Comparison of ENCODE assay signal across 23 mouse cellular contexts in the genomic region with DNA sequence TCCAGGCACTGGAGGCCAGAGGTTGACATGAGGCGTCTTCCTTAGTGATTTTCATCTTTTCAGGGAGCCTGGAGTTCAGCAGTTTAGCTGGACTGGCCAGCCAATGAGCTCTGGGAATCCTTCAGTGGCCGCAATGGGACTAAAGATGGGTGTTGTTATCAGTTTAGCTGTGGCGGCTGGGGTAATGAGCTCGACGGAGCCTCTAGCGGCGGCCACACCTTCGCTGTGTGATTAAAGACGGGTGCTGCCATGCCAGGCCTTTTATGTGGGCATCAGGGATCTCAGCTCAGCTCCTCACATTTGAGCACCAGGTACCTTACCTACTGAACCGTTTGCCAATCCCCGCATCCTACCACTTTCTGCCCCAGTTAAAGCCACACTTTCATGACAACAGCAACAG. TPM values are rescaled to one million over a fixed set of nuclear protein-coding genes. Genes with fewer than 3 reads are reported as not detected.
A peak's percentile ranks its signal among the peaks of the same experiment; 100 is the strongest.
DNase-seq lines count a peak whose midpoint lies in the region; ATAC-seq lines count a peak whose summit lies in the region.
"Had no signal": no experiment of that assay in that cellular context is flagged by ENCODE, and none has a peak within 500 bp of the region (broad histone marks: within the 10 kb centered on the region; RNA-seq: fewer than 3 reads in every experiment).

No protein-coding gene starts in this region.

- H3K36me3 ChIP-seq in liver, embryonic 15.5 days (replicated peaks): peaks cover 100% of the 10 kb centered on the region
- peaks cover 100% of the 10 kb centered on the region for H3K36me3 ChIP-seq in liver, embryonic 12.5 days

- no peaks in the 10 kb centered on the region for H3K4me1 ChIP-seq in liver, embryonic 15.5 days (replicated peaks)
- no peaks in the 10 kb centered on the region for H3K4me1 ChIP-seq in liver, embryonic 12.5 days
- H3K4me1 ChIP-seq: embryonic facial prominence, embryonic 13.5 days; embryonic facial prominence, embryonic 15.5 days; forebrain, embryonic 10.5 days; forebrain, embryonic 12.5 days had no signal

- 0 out of 2 replicates have a peak, but pooled peaks have one; percentile 8 for ATAC-seq in liver, embryonic 15.5 days (ENCODE audit: insufficient read depth)
- ATAC-seq in liver, embryonic 12.5 days: no peak
- ATAC-seq in erythroblast, adult 5-6 weeks (replicated peaks; ENCODE audit: low FRiP score, poor library complexity, severe bottlenecking): peak; percentile 59; the same call in 1 of the 2 replicates
- peak; percentile 53 for ATAC-seq in megakaryocyte progenitor cell, adult 5-6 weeks (replicated peaks; ENCODE audit: poor library complexity)
- ATAC-seq: forebrain, embryonic 14.5 days; forebrain, embryonic 16.5 days had no signal

- H3K4me2 ChIP-seq in liver, embryonic 15.5 days: no peak overlapping the region
- no peak overlapping the region for H3K4me2 ChIP-seq in liver, embryonic 12.5 days
- H3K4me2 ChIP-seq: embryonic facial prominence, embryonic 13.5 days; embryonic facial prominence, embryonic 15.5 days; forebrain, embryonic 12.5 days had no signal

- no peaks in the 10 kb centered on the region for H3K9me3 ChIP-seq in liver, embryonic 15.5 days (replicated peaks)
- H3K9me3 ChIP-seq in liver, embryonic 12.5 days (replicated peaks): no peaks in the 10 kb centered on the region
- H3K9me3 ChIP-seq: embryonic facial prominence, embryonic 13.5 days; embryonic facial prominence, embryonic 15.5 days; forebrain, embryonic 10.5 days; forebrain, embryonic 12.5 days had no signal

- WGBS in liver, embryonic 15.5 days (ENCODE audit: insufficient replicate concordance): 78% methylated on average over 11 of the region's 11 CpGs
- WGBS in liver, embryonic 12.5 days (ENCODE audit: insufficient replicate concordance): 83% methylated on average over 11 of the region's 11 CpGs

- H3K27ac ChIP-seq in liver, embryonic 15.5 days (replicated peaks): no peak overlapping the region
- H3K27ac ChIP-seq in liver, embryonic 12.5 days: no peak overlapping the region
- H3K27ac ChIP-seq: embryonic facial prominence, embryonic 13.5 days; embryonic facial prominence, embryonic 15.5 days; forebrain, embryonic 10.5 days; forebrain, embryonic 12.5 days had no signal

- DNase-seq in lung, postnatal 25 days (ENCODE audit: low spot score): no peak
- DNase-seq in cerebellum, adult 11-12 months: no peak
- DNase-seq in spleen, postnatal 10 days (ENCODE audit: low spot score in 2 of 2): no peak
- DNase-seq: adrenal gland, adult 2 months; adrenal gland, postnatal 10 days; adrenal gland, postnatal 25 days; cerebellum, adult 11 months; cerebellum, adult 2 months; cerebellum, adult 9-10 months; cerebellum, postnatal 10 days; cerebellum, postnatal 25 days; embryo, embryonic 11 days had no signal

- H3K9ac ChIP-seq in liver, embryonic 15.5 days: no peak overlapping the region
- H3K9ac ChIP-seq in liver, embryonic 12.5 days: no peak overlapping the region
- H3K9ac ChIP-seq: embryonic facial prominence, embryonic 13.5 days; embryonic facial prominence, embryonic 15.5 days; forebrain, embryonic 12.5 days had no signal

- H3K4me3 ChIP-seq in liver, embryonic 15.5 days (replicated peaks): no peak overlapping the region
- H3K4me3 ChIP-seq in liver, embryonic 12.5 days: no peak overlapping the region
- H3K4me3 ChIP-seq: embryonic facial prominence, embryonic 13.5 days; embryonic facial prominence, embryonic 15.5 days; forebrain, embryonic 10.5 days; forebrain, embryonic 12.5 days had no signal

- H3K27me3 ChIP-seq in liver, embryonic 15.5 days: no peaks in the 10 kb centered on the region
- H3K27me3 ChIP-seq in liver, embryonic 12.5 days (replicated peaks): no peaks in the 10 kb centered on the region
- H3K27me3 ChIP-seq: embryonic facial prominence, embryonic 13.5 days; embryonic facial prominence, embryonic 15.5 days; forebrain, embryonic 12.5 days had no signal

RNA-seq across cellular contexts. Expression of a gene that starts 10.1 kb away (rescaled TPM):
- polyA plus RNA-seq in liver, embryonic 15.5 days (2015; fragmentation: Nextera tagmentation; extraction: Ambion mirVana): 32.5 and 33.5 TPM in 2 replicates
- polyA plus RNA-seq in liver, embryonic 12.5 days (2016; fragmentation: Nextera tagmentation; extraction: Ambion mirVana): 34.5 and 38.7 TPM in 2 replicates
- 71.3 and 75.9 TPM in 2 replicates for total RNA-seq in erythroblast, adult 5-6 weeks (2015; ENCODE audit: low replicate concordance)
- total RNA-seq in erythroblast, adult 5-6 weeks (2017; ENCODE audit: low replicate concordance): 68.2 and 121 TPM in 2 replicates
- 107 and 115 TPM in 2 replicates for total RNA-seq in megakaryocyte progenitor cell, adult 5-6 weeks (2015)
- total RNA-seq in megakaryocyte progenitor cell, adult 5-6 weeks (2017): 29.3 and 30.6 TPM in 2 replicates

RNA-seq across cellular contexts. Expression of a gene that starts 23.5 kb away (rescaled TPM):
- polyA plus RNA-seq in liver, embryonic 15.5 days (2015; fragmentation: Nextera tagmentation; extraction: Ambion mirVana): 4.5 and 6.9 TPM in 2 replicates
- polyA plus RNA-seq in liver, embryonic 12.5 days (2016; fragmentation: Nextera tagmentation; extraction: Ambion mirVana): 0.27 and 0.86 TPM in 2 replicates
- 6.7 and 11.0 TPM in 2 replicates for total RNA-seq in erythroblast, adult 5-6 weeks (2015; ENCODE audit: low replicate concordance)
- total RNA-seq in erythroblast, adult 5-6 weeks (2017; ENCODE audit: low replicate concordance): 3.0 TPM in 1 of 2 replicates, not detected in the other
- total RNA-seq in megakaryocyte progenitor cell, adult 5-6 weeks (2015): 4.3 and 5.1 TPM in 2 replicates
- total RNA-seq in megakaryocyte progenitor cell, adult 5-6 weeks (2017): 2.2 and 4.8 TPM in 2 replicates
- total RNA-seq: adrenal gland, adult 2 months; adrenal gland, postnatal 25 days had no signal
- polyA plus RNA-seq: adrenal gland, adult 2 months; brain, embryonic 14.5 days; cerebellum, adult 2 months; forebrain, embryonic 10.5 days; forebrain, embryonic 14.5 days; forebrain, embryonic 16.5 days had no signal

RNA-seq across cellular contexts. Expression of a gene that starts 37.2 kb away (rescaled TPM):
- 2.2 and 3.2 TPM in 2 replicates for polyA plus RNA-seq in liver, embryonic 15.5 days (2015; fragmentation: Nextera tagmentation; extraction: Ambion mirVana)
- 2.6 and 2.8 TPM in 2 replicates for polyA plus RNA-seq in liver, embryonic 12.5 days (2016; fragmentation: Nextera tagmentation; extraction: Ambion mirVana)
- 1.9 and 5.6 TPM in 2 replicates for total RNA-seq in erythroblast, adult 5-6 weeks (2015; ENCODE audit: low replicate concordance)
- 3.9 and 4.6 TPM in 2 replicates for total RNA-seq in erythroblast, adult 5-6 weeks (2017; ENCODE audit: low replicate concordance)
- 21.7 and 27.0 TPM in 2 replicates for total RNA-seq in megakaryocyte progenitor cell, adult 5-6 weeks (2015)
- total RNA-seq in megakaryocyte progenitor cell, adult 5-6 weeks (2017): 16.4 TPM in 2 replicates
